Mouse (Mus musculus) hindbrain, postnatal 0 days (tissue): Measurements from ENCODE around the gene Alkbh7. TPM values are rescaled to one million over a fixed set of nuclear protein-coding genes. Genes with fewer than 3 reads are reported as not detected.

Experiments used
- ATAC-seq: fragments of 200-750 bp; cut with Nextera tagmentation; 2 replicates; pipeline ENCODE4 v1.8.0; 2017; ENCODE audit warnings: mild to moderate bottlenecking, moderate TSS enrichment, moderate library complexity
- DNase-seq: peaks from one replicate; pipeline ENCODE4 v3.0.0-alpha.2; 2015; ENCODE audit warnings: low spot score
- H3K27ac ChIP-seq: fragments of 300-500 bp; sonication (generic); 2 replicates; pipeline ENCODE4 v1.5.1; 2014; ENCODE audit warnings: mild to moderate bottlenecking
- H3K27me3 ChIP-seq: fragments of 300-500 bp; sonication (generic); 2 replicates; pipeline ENCODE4 v1.6.1; 2014; ENCODE audit warnings: low read length, mixed read lengths; ENCODE audit not compliant: insufficient read depth
- H3K36me3 ChIP-seq: fragments of 300-500 bp; sonication (generic); 2 replicates; pipeline ENCODE4 v1.6.1; 2014; ENCODE audit warnings: low read length, mixed read lengths; ENCODE audit not compliant: insufficient read depth
- H3K4me1 ChIP-seq: fragments of 300-500 bp; sonication (generic); 2 replicates; pipeline ENCODE4 v1.6.1; 2014; ENCODE audit warnings: antibody characterized with exemption, low read length, mixed read lengths; ENCODE audit not compliant: insufficient read depth
- H3K4me2 ChIP-seq: fragments of 300-500 bp; sonication (generic); 2 replicates; pipeline ENCODE4 v1.6.1; 2014; ENCODE audit warnings: low read depth, mild to moderate bottlenecking, low read length, moderate library complexity, mixed read lengths
- H3K4me3 ChIP-seq: fragments of 300-500 bp; sonication (generic); 2 replicates; pipeline ENCODE4 v1.5.1; 2014; ENCODE audit warnings: low read length
- H3K9ac ChIP-seq: fragments of 300-500 bp; sonication (generic); replicated peaks from 2 replicates; pipeline ENCODE4 v1.6.1; 2014; ENCODE audit warnings: mild to moderate bottlenecking, low read length, moderate library complexity, mixed read lengths
- H3K9me3 ChIP-seq: fragments of 300-500 bp; sonication (generic); 2 replicates; pipeline ENCODE4 v1.6.1; 2016; ENCODE audit warnings: low read length, mixed read lengths
- CTCF ChIP-seq: IDR thresholded peaks from 2 replicates; pipeline ENCODE4 v1.5.1; 2016; ENCODE audit warnings: antibody characterized with exemption, control low read depth, low read depth
- WGBS: fragments of 180-500 bp; shearing (Covaris S2); extraction: QIAGEN DNeasy Blood & Tissue Kit; methylation state at CpG from one replicate; pipeline ENCODE4 v1.1.7; 2014; 5-methylcytosine and 5-hydroxymethylcytosine counted together
- polyA plus RNA-seq: library from polyadenylated mRNA; unstranded; fragments of >200 nt; fragmentation: Nextera tagmentation; extraction: Ambion mirVana; gene quantifications from 2 replicates; pipeline ENCODE4 v1.2.1, GENCODE M21; 2015
- total RNA-seq: library from RNA; depleted of rRNA; stranded (reverse); fragments of >200 nt; gene quantifications from 2 replicates; pipeline ENCODE4 v1.2.3, GENCODE M21; 2014

The Alkbh7 gene
- total and polyA plus RNA-seq, 2 experiments from 2014 or later, result 66.0 to 70.3 TPM

DNA sequence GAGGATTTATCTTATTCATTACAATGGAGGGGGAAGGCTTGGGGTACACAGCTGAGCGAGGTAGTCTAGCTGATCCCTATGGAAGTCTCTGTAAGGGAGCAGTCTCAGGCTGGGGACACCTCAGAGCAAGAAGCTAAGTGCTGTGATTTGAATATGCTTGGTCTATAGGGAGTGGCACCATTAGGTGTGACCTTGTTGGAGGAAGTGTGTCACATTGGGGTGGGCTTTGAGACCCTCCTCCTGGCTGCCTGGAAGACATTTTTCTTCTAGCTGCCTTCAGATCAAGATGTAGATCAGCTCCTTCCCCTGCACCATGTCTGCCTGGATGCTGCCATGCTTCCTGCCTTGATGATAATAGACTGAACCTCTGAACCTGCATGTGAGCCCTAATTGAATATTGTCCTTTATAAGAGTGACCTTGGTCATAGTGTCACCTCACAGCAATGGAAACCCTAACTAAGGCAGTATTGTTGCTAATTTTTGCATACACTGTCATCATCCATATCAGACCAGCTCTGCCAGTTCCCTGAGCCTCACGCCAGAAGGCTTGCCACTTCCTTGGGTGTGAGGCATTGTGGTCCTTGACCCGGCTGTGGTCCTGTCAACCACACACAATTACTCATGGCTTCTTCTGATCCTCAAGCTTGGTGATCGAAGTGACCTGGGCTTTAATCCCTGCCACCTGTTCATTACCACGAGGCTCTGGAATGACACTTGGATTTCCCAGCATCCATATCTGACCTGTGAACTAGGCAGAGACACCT is 34.3 kb upstream of the Alkbh7 start:
- no peak overlapping the region for H3K27ac ChIP-seq
- TF ChIP-seq CTCF, result no peak
- no peaks in the 10 kb centered on the region for H3K9me3 ChIP-seq
- 84% methylated on average over 5 of the region's 5 CpGs for WGBS
- DNase-seq (no peak), ATAC-seq (no peak)
- no peaks in the 10 kb centered on the region for H3K36me3 ChIP-seq
- no peaks in the 10 kb centered on the region for H3K4me1 ChIP-seq
- no peak overlapping the region for H3K9ac ChIP-seq
- no peak overlapping the region for H3K4me2 ChIP-seq
- no peaks in the 10 kb centered on the region for H3K27me3 ChIP-seq
- H3K4me3 ChIP-seq, result no peak overlapping the region

DNA sequence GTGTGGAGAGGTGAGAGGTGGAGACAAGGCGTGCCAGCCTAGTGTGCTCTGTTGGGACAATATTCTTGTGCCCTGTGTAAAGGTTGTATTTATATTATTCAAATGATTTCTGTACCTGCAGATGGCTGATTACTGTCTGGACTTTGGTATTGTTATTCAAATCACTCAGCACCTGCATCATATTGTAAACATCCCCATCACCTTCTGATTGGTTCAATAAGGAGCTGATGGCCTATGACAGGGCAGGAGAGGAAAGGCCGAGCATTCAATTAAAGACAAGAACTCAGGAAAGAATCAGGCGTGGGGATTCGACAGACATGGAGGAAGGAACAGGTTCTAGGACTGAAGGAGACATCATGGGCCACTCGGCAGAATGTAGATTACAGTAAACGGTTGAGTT is 33.5 kb upstream of the Alkbh7 start:
- H3K9me3 ChIP-seq, result no peaks in the 10 kb centered on the region
- H3K27ac ChIP-seq, result no peak overlapping the region
- no peak overlapping the region for H3K4me2 ChIP-seq
- ATAC-seq (no peak), DNase-seq (no peak)
- no peak overlapping the region for H3K4me3 ChIP-seq
- WGBS, result 80% methylated on average over 6 of the region's 6 CpGs
- TF ChIP-seq CTCF, result no peak
- no peaks in the 10 kb centered on the region for H3K27me3 ChIP-seq
- H3K9ac ChIP-seq, result no peak overlapping the region
- H3K4me1 ChIP-seq, result no peaks in the 10 kb centered on the region
- no peaks in the 10 kb centered on the region for H3K36me3 ChIP-seq

DNA sequence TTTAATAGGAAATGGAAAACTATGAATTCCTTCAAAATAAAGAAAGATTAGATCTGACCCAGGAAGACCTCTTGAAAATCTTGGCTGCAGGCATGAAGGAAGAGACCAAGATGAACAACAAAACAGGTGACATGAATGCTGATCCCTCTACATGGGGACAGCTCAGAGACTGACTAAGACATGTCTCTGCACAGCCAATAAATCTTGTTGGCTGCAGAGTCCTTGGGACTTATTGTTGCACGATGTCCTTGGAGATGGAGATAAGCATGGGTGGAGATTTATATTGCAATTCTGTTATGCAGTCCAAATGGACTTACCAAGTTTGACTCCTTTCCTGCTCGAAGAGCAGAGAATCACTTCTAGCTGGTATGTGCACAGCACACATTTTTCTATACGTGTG is 27.8 kb upstream of the Alkbh7 start:
- WGBS, result 72% methylated on average over 3 of the region's 3 CpGs
- Histone ChIP-seq H3K27me3 (no peaks in the 10 kb centered on the region), H3K27ac (no peak overlapping the region), H3K9me3 (no peaks in the 10 kb centered on the region), H3K36me3 (no peaks in the 10 kb centered on the region), H3K4me3 (no peak overlapping the region), H3K4me1 (no peaks in the 10 kb centered on the region), H3K4me2 (no peak overlapping the region), H3K9ac (no peak overlapping the region)
- DNase-seq (no peak), ATAC-seq (no peak)
- TF ChIP-seq CTCF, result no peak

DNA sequence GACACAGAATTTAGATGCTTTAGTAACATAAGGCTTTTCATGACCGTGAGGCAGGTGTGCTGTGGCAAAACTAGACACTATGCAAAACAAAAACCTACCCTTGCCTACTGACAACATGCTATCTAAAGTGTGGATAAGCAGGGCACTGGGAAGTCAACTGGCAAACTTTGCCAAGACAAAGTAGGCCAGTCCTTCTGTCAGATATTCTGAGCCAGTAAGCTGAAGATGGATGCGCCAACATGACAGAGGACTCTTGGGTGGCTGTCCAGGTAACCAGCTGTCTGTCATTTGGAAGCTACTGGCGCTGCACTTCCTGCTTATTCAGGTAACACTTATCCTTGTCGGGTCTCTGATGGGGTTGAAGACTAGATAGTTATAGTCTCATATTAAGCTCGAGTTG is 27.1 kb upstream of the Alkbh7 start:
- H3K4me3 ChIP-seq, result no peak overlapping the region
- TF ChIP-seq CTCF, result no peak
- DNase-seq, result no peak
- WGBS, result 60% methylated on average over 5 of the region's 5 CpGs
- no peaks in the 10 kb centered on the region for H3K4me1 ChIP-seq
- H3K9ac ChIP-seq, result no peak overlapping the region
- H3K9me3 ChIP-seq, result no peaks in the 10 kb centered on the region
- no peaks in the 10 kb centered on the region for H3K27me3 ChIP-seq
- ATAC-seq, result no peak
- H3K27ac ChIP-seq, result no peak overlapping the region
- no peak overlapping the region for H3K4me2 ChIP-seq
- H3K36me3 ChIP-seq, result no peaks in the 10 kb centered on the region

DNA sequence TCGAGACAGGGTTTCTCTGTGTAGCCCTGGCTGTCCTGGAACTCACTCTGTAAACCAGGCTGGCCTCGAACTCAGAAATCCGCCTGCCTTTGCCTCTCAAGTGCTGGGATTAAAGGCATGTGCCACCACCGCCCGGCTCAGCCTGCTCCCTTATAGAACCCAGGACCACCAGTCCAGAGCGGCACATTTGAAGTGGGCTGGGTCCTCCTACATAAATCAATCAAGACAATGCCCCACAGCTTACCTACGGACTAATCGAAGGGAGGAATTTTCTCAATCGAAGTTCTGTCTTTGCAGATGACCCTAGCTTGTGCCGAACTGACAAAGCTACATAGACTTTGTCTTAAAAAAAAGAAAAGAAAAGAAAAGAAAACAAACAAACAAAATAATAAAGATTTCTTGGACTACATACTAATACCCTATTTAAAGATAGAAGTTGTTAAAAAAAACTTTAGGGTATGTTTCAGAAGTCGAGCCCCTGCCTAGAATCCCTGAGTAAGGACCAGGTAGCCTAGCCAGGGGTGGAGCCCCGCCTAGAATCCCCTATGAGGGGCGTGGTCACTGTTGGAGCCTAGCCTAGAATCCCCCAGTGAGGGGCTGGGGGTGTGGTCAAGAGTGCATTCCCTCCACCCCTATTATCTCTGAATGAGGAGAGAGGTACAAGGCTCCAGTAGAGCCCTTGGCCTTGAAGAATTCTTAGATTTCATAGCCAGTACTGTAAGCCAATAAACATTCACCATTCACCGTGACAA is 23.0 kb upstream of the Alkbh7 start:
- TF ChIP-seq CTCF, result no peak
- Histone ChIP-seq H3K27ac (no peak overlapping the region), H3K4me2 (no peak overlapping the region), H3K9ac (no peak overlapping the region), H3K27me3 (no peaks in the 10 kb centered on the region), H3K4me3 (no peak overlapping the region), H3K36me3 (no peaks in the 10 kb centered on the region), H3K4me1 (no peaks in the 10 kb centered on the region), H3K9me3 (no peaks in the 10 kb centered on the region)
- ATAC-seq (no peak), DNase-seq (no peak)
- WGBS, result 67% methylated on average over 12 of the region's 14 CpGs

DNA sequence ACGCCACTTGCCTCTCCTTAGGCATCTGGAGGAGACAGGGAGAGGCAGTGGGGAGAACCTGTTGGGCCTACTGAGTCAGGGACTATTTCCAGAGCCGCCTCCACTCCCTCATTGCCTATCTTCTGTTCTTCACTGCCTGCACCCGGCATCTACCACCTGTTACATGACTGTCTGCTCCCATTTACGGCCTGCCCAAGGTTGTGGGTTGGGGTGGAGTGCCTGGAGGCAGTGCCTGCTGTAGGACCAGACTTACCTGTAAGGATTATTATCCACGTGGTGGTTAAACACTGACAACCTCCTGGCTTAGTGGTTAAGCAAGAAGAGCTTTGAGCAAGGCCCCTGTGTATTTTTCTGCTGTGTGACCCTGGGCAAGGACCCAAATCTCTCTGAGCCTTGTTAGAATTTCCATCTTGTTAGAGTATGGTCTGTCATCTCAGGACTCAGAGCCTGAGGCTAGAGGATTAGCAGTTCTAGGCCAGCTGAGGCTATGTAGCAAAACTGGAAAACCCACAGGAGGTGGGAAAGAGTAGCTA is 22.4 kb upstream of the Alkbh7 start:
- no peaks in the 10 kb centered on the region for H3K4me1 ChIP-seq
- H3K27me3 ChIP-seq, result no peaks in the 10 kb centered on the region
- ATAC-seq (no peak), DNase-seq (no peak)
- H3K36me3 ChIP-seq, result no peaks in the 10 kb centered on the region
- H3K9me3 ChIP-seq, result no peaks in the 10 kb centered on the region
- TF ChIP-seq CTCF, result no peak
- H3K27ac ChIP-seq, result no peak overlapping the region
- WGBS, result 77% methylated on average over 5 of the region's 5 CpGs
- H3K9ac ChIP-seq, result no peak overlapping the region
- H3K4me2 ChIP-seq, result no peak overlapping the region
- no peak overlapping the region for H3K4me3 ChIP-seq

DNA sequence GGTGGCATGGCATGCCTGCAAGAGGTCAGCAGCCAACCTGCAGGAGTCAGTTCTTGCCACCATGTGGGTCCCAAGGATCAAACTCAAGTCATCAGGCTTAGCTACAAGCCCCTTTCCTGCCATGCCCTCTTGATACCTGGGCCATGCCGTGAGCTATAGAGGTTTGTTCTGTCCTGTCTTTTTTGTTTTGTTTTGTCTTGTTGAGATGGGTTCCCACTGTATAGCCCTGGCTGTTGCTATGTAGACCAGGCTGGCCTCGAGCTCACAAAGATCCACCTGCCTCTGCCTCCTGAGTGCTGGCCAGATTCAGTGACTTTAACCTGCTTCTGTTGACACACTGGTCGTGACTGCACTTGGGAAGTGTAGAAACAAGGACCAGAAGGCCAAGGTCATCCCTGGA is 21.7 kb upstream of the Alkbh7 start:
- Histone ChIP-seq H3K4me1 (no peaks in the 10 kb centered on the region), H3K4me3 (no peak overlapping the region), H3K4me2 (no peak overlapping the region), H3K9me3 (no peaks in the 10 kb centered on the region), H3K27me3 (no peaks in the 10 kb centered on the region), H3K36me3 (no peaks in the 10 kb centered on the region), H3K9ac (no peak overlapping the region), H3K27ac (no peak overlapping the region)
- no peak for DNase-seq
- no peak for TF ChIP-seq CTCF
- ATAC-seq, result no peak
- WGBS, result 75% methylated on average over 3 of the region's 3 CpGs
